8 mouse cellular contexts compared by ENCODE assay signal in the genomic region with DNA sequence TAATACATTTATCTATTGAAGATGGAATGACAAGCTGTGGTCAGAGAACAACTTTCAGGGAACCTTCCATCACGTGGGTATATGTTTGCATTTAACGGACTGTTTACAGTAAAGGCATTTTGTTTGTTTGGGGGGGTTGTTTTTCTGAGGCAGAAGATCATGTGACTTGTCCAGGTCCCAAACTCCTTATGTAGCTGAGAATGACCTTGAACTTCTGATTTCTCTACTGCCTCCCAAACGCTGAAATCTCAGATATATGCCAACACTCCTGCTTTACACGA. TPM values are rescaled to one million over a fixed set of nuclear protein-coding genes. Genes with fewer than 3 reads are reported as not detected.
DNase-seq lines count a peak whose midpoint lies in the region; ATAC-seq and TF ChIP-seq lines count a peak whose summit lies in the region.

No protein-coding gene starts in this region.

- DNase-seq in heart, adult 2 months: no peak
- no peak for DNase-seq in heart, adult 8-10 months (ENCODE audit: low spot score)
- peak; percentile 31 for DNase-seq in 416B (ENCODE audit: low read depth)
- no peak for DNase-seq in forebrain, embryonic 11.5 days (ENCODE audit: low spot score)
- no peak for DNase-seq in ovary, adult 18-20 months (ENCODE audit: low spot score)
- no peak for DNase-seq in thymus, postnatal 25 days
- no peak for DNase-seq in layer of hippocampus, adult 11-12 months (ENCODE audit: low spot score)

- TF ChIP-seq CTCF in heart, adult 2 months (IDR thresholded peaks at IDR 0.05): no peak

- peaks cover 1% of the 10 kb centered on the region; the same call in 1 of the 2 replicates for H3K79me2 ChIP-seq in heart, adult 2 months (replicated peaks; ENCODE audit: control insufficient read depth, insufficient read depth, low read length)

- no peaks in the 10 kb centered on the region for H3K9me3 ChIP-seq in forebrain, embryonic 11.5 days (ENCODE audit: control insufficient read depth, low read length)
- no peaks in the 10 kb centered on the region for H3K9me3 ChIP-seq in liver, embryonic 12.5 days (replicated peaks)

- H3K36me3 ChIP-seq in heart, adult 2 months (ENCODE audit: control insufficient read depth, insufficient read depth, low read length): no peaks in the 10 kb centered on the region
- H3K36me3 ChIP-seq in forebrain, embryonic 11.5 days (ENCODE audit: control insufficient read depth, insufficient read depth, low read length): no peaks in the 10 kb centered on the region
- peaks cover 29% of the 10 kb centered on the region for H3K36me3 ChIP-seq in liver, embryonic 12.5 days

- H3K4me1 ChIP-seq in heart, adult 2 months (ENCODE audit: control insufficient read depth, insufficient read depth, low read length): 0 out of 2 replicates have a peak, but pooled peaks cover 1% of the 10 kb centered on the region
- H3K4me1 ChIP-seq in forebrain, embryonic 11.5 days (replicated peaks; ENCODE audit: control insufficient read depth, insufficient read depth, low read length): 0 out of 2 replicates have a peak, but pooled peaks cover 2% of the 10 kb centered on the region
- peaks cover 26% of the 10 kb centered on the region for H3K4me1 ChIP-seq in liver, embryonic 12.5 days

- H3K4me3 ChIP-seq in heart, adult 2 months: peak overlapping the region; percentile 86
- H3K4me3 ChIP-seq in forebrain, embryonic 11.5 days (ENCODE audit: low read depth, low read length): peak overlapping the region; percentile 88
- H3K4me3 ChIP-seq in liver, embryonic 12.5 days: peak overlapping the region; percentile 95

- H3K9ac ChIP-seq in heart, adult 2 months (ENCODE audit: low read depth, low read length): no peak overlapping the region
- H3K9ac ChIP-seq in forebrain, embryonic 11.5 days (ENCODE audit: low read length): no peak overlapping the region
- no peak overlapping the region; the same call in 1 of the 2 replicates for H3K9ac ChIP-seq in liver, embryonic 12.5 days

- intact Hi-C loops in heart, adult 2 months (cut with DNase I): loop anchor here (5.0 to 10.0 kb wide), 2 partner anchors 199 to 361 kb away; a partner anchor contains a TSS

- peak; percentile 8 for ATAC-seq in forebrain, embryonic 11.5 days (replicated peaks; ENCODE audit: low FRiP score)
- no peak for ATAC-seq in liver, embryonic 12.5 days

- H3K27me3 ChIP-seq in heart, adult 2 months (ENCODE audit: control insufficient read depth, insufficient read depth, low read length): no peaks in the 10 kb centered on the region
- H3K27me3 ChIP-seq in forebrain, embryonic 11.5 days (ENCODE audit: control insufficient read depth, insufficient read depth, low read length): no peaks in the 10 kb centered on the region
- H3K27me3 ChIP-seq in liver, embryonic 12.5 days (replicated peaks): no peaks in the 10 kb centered on the region

- no peak for TF ChIP-seq EP300 in heart, adult 2 months (IDR thresholded peaks at IDR 0.05; ENCODE audit: insufficient read depth, low read depth, low read length)

- WGBS in heart, adult 2 months: 20% methylated on average over 4 of the region's 4 CpGs
- WGBS in forebrain, embryonic 11.5 days: 38% methylated on average over 4 of the region's 4 CpGs
- 20% methylated on average over 4 of the region's 4 CpGs for WGBS in liver, embryonic 12.5 days (ENCODE audit: insufficient replicate concordance)

- no peak for TF ChIP-seq POLR2A in heart, adult 2 months (IDR thresholded peaks at IDR 0.05; ENCODE audit: insufficient read depth, low read depth, low read length)

- peak overlapping the region; percentile 67; the same call in 1 of the 2 replicates for H3K27ac ChIP-seq in heart, adult 2 months
- H3K27ac ChIP-seq in forebrain, embryonic 11.5 days (ENCODE audit: low read depth, low read length): no peak overlapping the region
- H3K27ac ChIP-seq in liver, embryonic 12.5 days: no peak overlapping the region

- peak overlapping the region; percentile 65 for H3K4me2 ChIP-seq in forebrain, embryonic 11.5 days (ENCODE audit: low read depth, low read length, severe bottlenecking)
- H3K4me2 ChIP-seq in liver, embryonic 12.5 days: peak overlapping the region; percentile 89

RNA-seq across cellular contexts. Expression of a gene that starts 0.5 kb away (rescaled TPM):
- total RNA-seq in heart, adult 2 months (2021): 10 to 100 TPM; 31.9 to 38.2 TPM
- 8.4 and 11.5 TPM in 2 replicates for polyA plus RNA-seq in heart, adult 2 months (2012; rRNA removed)
- 10 to 100 TPM; 28.2 to 40.0 (median 37.1) TPM for total RNA-seq in heart, adult 8-10 months (2022)
- polyA plus RNA-seq in forebrain, embryonic 11.5 days (2014; fragmentation: Nextera tagmentation; extraction: Ambion mirVana): 99.7 and 99.9 TPM in 2 replicates
- 58.1 and 59.3 TPM in 2 replicates for polyA plus RNA-seq in liver, embryonic 12.5 days (2016; fragmentation: Nextera tagmentation; extraction: Ambion mirVana)

RNA-seq across cellular contexts. Expression of a gene that starts 12.1 kb away (rescaled TPM):
- total RNA-seq in heart, adult 2 months (2021): under 1 TPM; 0.08 to 0.34 TPM
- polyA plus RNA-seq in heart, adult 2 months (2012; rRNA removed): 0.91 and 1.1 TPM in 2 replicates
- total RNA-seq in heart, adult 8-10 months (2022): under 1 TPM in 1 of 4 experiments, not detected in 3; 0.20 TPM
- polyA plus RNA-seq in forebrain, embryonic 11.5 days (2014; fragmentation: Nextera tagmentation; extraction: Ambion mirVana): not detected in 2 replicates
- polyA plus RNA-seq in liver, embryonic 12.5 days (2016; fragmentation: Nextera tagmentation; extraction: Ambion mirVana): 9.9 and 10.0 TPM in 2 replicates

RNA-seq across cellular contexts. Expression of a gene that starts 55.2 kb away (rescaled TPM):
- total RNA-seq in heart, adult 2 months (2021): 100 to 1,000 TPM; 592 to 715 TPM
- polyA plus RNA-seq in heart, adult 2 months (2012; rRNA removed): 190 and 325 TPM in 2 replicates
- total RNA-seq in heart, adult 8-10 months (2022): 100 to 1,000 TPM; 607 to 701 (median 666) TPM
- polyA plus RNA-seq in forebrain, embryonic 11.5 days (2014; fragmentation: Nextera tagmentation; extraction: Ambion mirVana): 874 and 891 TPM in 2 replicates
- 867 and 884 TPM in 2 replicates for polyA plus RNA-seq in liver, embryonic 12.5 days (2016; fragmentation: Nextera tagmentation; extraction: Ambion mirVana)

RNA-seq across cellular contexts. Expression of a gene that starts 55.3 kb away (rescaled TPM):
- total RNA-seq in heart, adult 2 months (2021): 10 to 100 TPM; 45.7 to 54.1 TPM
- polyA plus RNA-seq in heart, adult 2 months (2012; rRNA removed): 21.3 and 32.5 TPM in 2 replicates
- 10 to 100 TPM; 48.0 to 56.8 (median 54.2) TPM for total RNA-seq in heart, adult 8-10 months (2022)
- 67.5 and 70.0 TPM in 2 replicates for polyA plus RNA-seq in forebrain, embryonic 11.5 days (2014; fragmentation: Nextera tagmentation; extraction: Ambion mirVana)
- polyA plus RNA-seq in liver, embryonic 12.5 days (2016; fragmentation: Nextera tagmentation; extraction: Ambion mirVana): 51.7 and 54.8 TPM in 2 replicates
